ENCODE assay signal across 14 mouse cellular contexts in genomic region chr8:109249691-109250090, GRCm38 (mm10).
DNase-seq lines count a peak whose midpoint lies in the region; ATAC-seq lines count a peak whose summit lies in the region.
"Had no signal": no experiment of that assay in that cellular context is flagged by ENCODE, and none has a peak within 500 bp of the region (broad histone marks: within the 10 kb centered on the region; RNA-seq: fewer than 3 reads in every experiment).

No protein-coding gene starts in this region.

- 8% methylated on average over 9 of the region's 9 CpGs for WGBS in forebrain, embryonic 14.5 days
- 50% methylated on average over 9 of the region's 9 CpGs for WGBS in hindbrain, embryonic 13.5 days
- 27% methylated on average over 9 of the region's 9 CpGs for WGBS in neural tube, embryonic 14.5 days
- 74% methylated on average over 9 of the region's 9 CpGs for WGBS in liver, embryonic 12.5 days (ENCODE audit: insufficient replicate concordance)

- H3K4me2 ChIP-seq in forebrain, embryonic 14.5 days (ENCODE audit: low read length) = peak overlapping the region; percentile 43
- peak overlapping the region; percentile 57 for H3K4me2 ChIP-seq in hindbrain, embryonic 13.5 days
- peak overlapping the region; percentile 59 for H3K4me2 ChIP-seq in neural tube, embryonic 14.5 days (ENCODE audit: low read depth, low read length)
- H3K4me2 ChIP-seq in liver, embryonic 12.5 days = no peak overlapping the region
- H3K4me2 ChIP-seq: embryonic facial prominence, embryonic 15.5 days; stomach, embryonic 15.5 days had no signal

- H3K4me3 ChIP-seq in forebrain, embryonic 14.5 days (ENCODE audit: low read depth, low read length) = peak overlapping the region; percentile 23
- H3K4me3 ChIP-seq in hindbrain, embryonic 13.5 days = peak overlapping the region; percentile 49
- H3K4me3 ChIP-seq in neural tube, embryonic 14.5 days (ENCODE audit: low read depth, low read length) = peak overlapping the region; percentile 30
- no peak overlapping the region for H3K4me3 ChIP-seq in liver, embryonic 12.5 days
- H3K4me3 ChIP-seq: embryonic facial prominence, embryonic 15.5 days; heart, adult 2 months; stomach, embryonic 15.5 days had no signal

- intact Hi-C loops in left cerebral cortex, postnatal 4 days (cut with DNase I) = loop anchor here (2.0 to 10.0 kb wide), 3 partner anchors 113 to 545 kb away; no protein-coding TSS in a partner anchor

- H3K27ac ChIP-seq in forebrain, embryonic 14.5 days (ENCODE audit: low read depth, low read length) = peak overlapping the region; percentile 88
- peak overlapping the region; percentile 95 for H3K27ac ChIP-seq in hindbrain, embryonic 13.5 days
- H3K27ac ChIP-seq in neural tube, embryonic 14.5 days (ENCODE audit: low read depth, low read length) = peak overlapping the region; percentile 93
- no peak overlapping the region for H3K27ac ChIP-seq in liver, embryonic 12.5 days
- H3K27ac ChIP-seq: embryonic facial prominence, embryonic 15.5 days; heart, adult 2 months; macrophage; stomach, embryonic 15.5 days had no signal

- H3K9me3 ChIP-seq in forebrain, embryonic 14.5 days (replicated peaks; ENCODE audit: control insufficient read depth, low read length) = no peaks in the 10 kb centered on the region; the same call in 1 of the 2 replicates
- H3K9me3 ChIP-seq in hindbrain, embryonic 13.5 days = no peaks in the 10 kb centered on the region
- no peaks in the 10 kb centered on the region for H3K9me3 ChIP-seq in neural tube, embryonic 14.5 days (ENCODE audit: control insufficient read depth, low read length)
- H3K9me3 ChIP-seq in liver, embryonic 12.5 days (replicated peaks) = no peaks in the 10 kb centered on the region
- H3K9me3 ChIP-seq: embryonic facial prominence, embryonic 15.5 days; stomach, embryonic 15.5 days had no signal

- DNase-seq in left cerebral cortex, postnatal 4 days = peak; percentile 37
- DNase-seq in left cerebral cortex, adult 9 months (ENCODE audit: low spot score in 2 of 2) = no peak
- peak; percentile 75 for DNase-seq in forebrain, embryonic 14.5 days (ENCODE audit: low spot score)
- DNase-seq in lung, postnatal 25 days (ENCODE audit: low spot score) = no peak
- DNase-seq: adrenal gland, adult 2 months; heart, adult 2 months; kidney, adult 18-20 months had no signal

- H3K9ac ChIP-seq in forebrain, embryonic 14.5 days (ENCODE audit: low read length) = peak overlapping the region; percentile 32
- peak overlapping the region; percentile 75 for H3K9ac ChIP-seq in hindbrain, embryonic 13.5 days
- peak overlapping the region; percentile 76 for H3K9ac ChIP-seq in neural tube, embryonic 14.5 days (replicated peaks; ENCODE audit: low read depth, low read length)
- H3K9ac ChIP-seq in liver, embryonic 12.5 days = no peak overlapping the region
- H3K9ac ChIP-seq: embryonic facial prominence, embryonic 15.5 days; stomach, embryonic 15.5 days had no signal

- H3K4me1 ChIP-seq in forebrain, embryonic 14.5 days (ENCODE audit: control insufficient read depth, insufficient read depth, low read length) = peaks cover 11% of the 10 kb centered on the region; the same call in 1 of the 2 replicates
- H3K4me1 ChIP-seq in hindbrain, embryonic 13.5 days (replicated peaks) = peaks cover 32% of the 10 kb centered on the region
- H3K4me1 ChIP-seq in neural tube, embryonic 14.5 days (ENCODE audit: control insufficient read depth, insufficient read depth, low read length) = peaks cover 11% of the 10 kb centered on the region; the same call in 1 of the 2 replicates
- H3K4me1 ChIP-seq in liver, embryonic 12.5 days = no peaks in the 10 kb centered on the region
- H3K4me1 ChIP-seq: stomach, embryonic 15.5 days had no signal

- H3K27me3 ChIP-seq in forebrain, embryonic 14.5 days (replicated peaks; ENCODE audit: control insufficient read depth, insufficient read depth, low read length) = no peaks in the 10 kb centered on the region
- H3K27me3 ChIP-seq in hindbrain, embryonic 13.5 days = no peaks in the 10 kb centered on the region
- no peaks in the 10 kb centered on the region for H3K27me3 ChIP-seq in neural tube, embryonic 14.5 days (ENCODE audit: control insufficient read depth, insufficient read depth, low read length)
- H3K27me3 ChIP-seq in liver, embryonic 12.5 days (replicated peaks) = no peaks in the 10 kb centered on the region
- H3K27me3 ChIP-seq: CH12.LX; embryonic facial prominence, embryonic 15.5 days; stomach, embryonic 15.5 days had no signal

- no peak for ATAC-seq in forebrain, embryonic 14.5 days
- no peak for ATAC-seq in hindbrain, embryonic 13.5 days (ENCODE audit: low FRiP score)
- ATAC-seq in neural tube, embryonic 14.5 days (ENCODE audit: low read depth) = no peak
- ATAC-seq in liver, embryonic 12.5 days = no peak

- no peaks in the 10 kb centered on the region for H3K36me3 ChIP-seq in forebrain, embryonic 14.5 days (ENCODE audit: control insufficient read depth, insufficient read depth, low read length)
- no peaks in the 10 kb centered on the region for H3K36me3 ChIP-seq in hindbrain, embryonic 13.5 days
- H3K36me3 ChIP-seq in neural tube, embryonic 14.5 days (ENCODE audit: control insufficient read depth, insufficient read depth, low read length) = no peaks in the 10 kb centered on the region
- no peaks in the 10 kb centered on the region for H3K36me3 ChIP-seq in liver, embryonic 12.5 days
- H3K36me3 ChIP-seq: embryonic facial prominence, embryonic 15.5 days; stomach, embryonic 15.5 days had no signal

Comparison
In these comparisons a context has a peak if more than half of its experiments do, and no peak if none do; other contexts are left out.
1. DNase-seq: peak in left cerebral cortex, postnatal 4 days (single experiment) and forebrain, embryonic 14.5 days (single experiment); none in left cerebral cortex, adult 9 months (0 of 2) and lung, postnatal 25 days (single experiment).